Mouse (Mus musculus) hindbrain, embryonic 11.5 days (tissue): ENCODE data around the gene Fam166a. TPM values are rescaled to one million over a fixed set of nuclear protein-coding genes. Genes with fewer than 3 reads are reported as not detected.

Source experiments
- polyA plus RNA-seq: library from polyadenylated mRNA; unstranded; fragments of >200 nt; fragmentation: Nextera tagmentation; extraction: Ambion mirVana; gene quantifications from 2 replicates; pipeline ENCODE4 v1.2.1, GENCODE M21; 2014

Fam166a gene
- polyA plus RNA-seq, 1 experiment from 2014 or later, result not detected

Other genes starting within 250 kb of the Fam166a start
- 165 and 167 TPM in 2 replicates for gene Mrpl41, start 243.6 kb upstream of the Fam166a start, polyA plus RNA-seq
- gene Pnpla7, start 242.7 kb upstream of the Fam166a start, polyA plus RNA-seq, result 2.9 TPM in 2 replicates
- gene Nsmf, start 164.4 kb upstream of the Fam166a start, polyA plus RNA-seq, result 37.6 and 51.1 TPM in 2 replicates
- not detected in 2 replicates for gene Entpd8, start 138.4 kb upstream of the Fam166a start, polyA plus RNA-seq
- gene Noxa1, start 123.6 kb upstream of the Fam166a start, polyA plus RNA-seq, result not detected in 2 replicates
- 44.6 and 60.5 TPM in 2 replicates for gene Nrarp, start 38.0 kb upstream of the Fam166a start, polyA plus RNA-seq
- gene Tor4a, start 21.9 kb upstream of the Fam166a start, polyA plus RNA-seq, result 0.94 and 2.4 TPM in 2 replicates
- gene Nelfb, start 7.3 kb upstream of the Fam166a start, polyA plus RNA-seq, result 89.6 and 93.7 TPM in 2 replicates
- gene Stpg3, start 4.1 kb upstream of the Fam166a start, polyA plus RNA-seq, result not detected in 2 replicates
- 519 and 526 TPM in 2 replicates for gene Tubb4b, start 6.0 kb downstream of the Fam166a start, polyA plus RNA-seq
- not detected in 2 replicates for gene Slc34a3, start 15.6 kb downstream of the Fam166a start, polyA plus RNA-seq
- not detected in 2 replicates for gene Rnf224, start 18.0 kb downstream of the Fam166a start, polyA plus RNA-seq
- 21.7 and 23.9 TPM in 2 replicates for gene Rnf208, start 23.5 kb downstream of the Fam166a start, polyA plus RNA-seq
- gene Cysrt1, start 23.7 kb downstream of the Fam166a start, polyA plus RNA-seq, result not detected in 2 replicates
- 4.3 and 4.9 TPM in 2 replicates for gene AL732309.1, start 28.1 kb downstream of the Fam166a start, polyA plus RNA-seq
- 12.2 and 14.6 TPM in 2 replicates for gene Tmem203, start 36.7 kb downstream of the Fam166a start, polyA plus RNA-seq
- gene Tprn, start 43.9 kb downstream of the Fam166a start, polyA plus RNA-seq, result 4.0 and 4.5 TPM in 2 replicates
- gene Ssna1, start 53.7 kb downstream of the Fam166a start, polyA plus RNA-seq, result 244 and 248 TPM in 2 replicates
- 107 and 110 TPM in 2 replicates for gene Anapc2, start 53.7 kb downstream of the Fam166a start, polyA plus RNA-seq
- gene Tmem210, start 69.4 kb downstream of the Fam166a start, polyA plus RNA-seq, result not detected in 2 replicates
- gene Lrrc26, start 71.2 kb downstream of the Fam166a start, polyA plus RNA-seq, result not detected in 2 replicates
- gene Grin1, start 100.4 kb downstream of the Fam166a start, polyA plus RNA-seq, result 3.6 and 3.9 TPM in 2 replicates
- gene Man1b1, start 113.6 kb downstream of the Fam166a start, polyA plus RNA-seq, result 86.7 and 133 TPM in 2 replicates
- 13.4 and 21.3 TPM in 2 replicates for gene Dpp7, start 137.6 kb downstream of the Fam166a start, polyA plus RNA-seq
- 4.1 and 6.5 TPM in 2 replicates for gene Uap1l1, start 146.9 kb downstream of the Fam166a start, polyA plus RNA-seq
- 41.0 and 45.2 TPM in 2 replicates for gene Sapcd2, start 153.6 kb downstream of the Fam166a start, polyA plus RNA-seq
- 0.21 TPM in 1 of 2 replicates, not detected in the other for gene Entpd2, start 177.1 kb downstream of the Fam166a start, polyA plus RNA-seq
- gene Npdc1, start 180.6 kb downstream of the Fam166a start, polyA plus RNA-seq, result 123 and 151 TPM in 2 replicates
- 0.11 TPM in 1 of 2 replicates, not detected in the other for gene Fut7, start 204.5 kb downstream of the Fam166a start, polyA plus RNA-seq
- 3.5 and 3.7 TPM in 2 replicates for gene Abca2, start 210.0 kb downstream of the Fam166a start, polyA plus RNA-seq
- 0.57 TPM in 1 of 2 replicates, not detected in the other for gene Clic3, start 238.1 kb downstream of the Fam166a start, polyA plus RNA-seq
- gene Paxx, start 242.3 kb downstream of the Fam166a start, polyA plus RNA-seq, result 27.6 and 28.0 TPM in 2 replicates